Comparison of ENCODE assay signal across 8 mouse cellular contexts in genomic region chr8:79650158-79650814, GRCm38 (mm10). TPM values are rescaled to one million over a fixed set of nuclear protein-coding genes. Genes with fewer than 3 reads are reported as not detected.
DNase-seq lines count a peak whose midpoint lies in the region; ATAC-seq lines count a peak whose summit lies in the region.

No protein-coding gene starts in this region.

- no peaks in the 10 kb centered on the region for H3K36me3 ChIP-seq in hindbrain, embryonic 11.5 days (ENCODE audit: control insufficient read depth, insufficient read depth, low read length)
- H3K36me3 ChIP-seq in hindbrain, embryonic 16.5 days (ENCODE audit: control insufficient read depth, insufficient read depth, low read length): peaks cover 2% of the 10 kb centered on the region; the same call in 1 of the 2 replicates

- no peaks in the 10 kb centered on the region for H3K9me3 ChIP-seq in hindbrain, embryonic 11.5 days (ENCODE audit: control insufficient read depth, low read length)
- no peaks in the 10 kb centered on the region for H3K9me3 ChIP-seq in hindbrain, embryonic 16.5 days (ENCODE audit: control insufficient read depth, low read length)

- H3K27ac ChIP-seq in hindbrain, embryonic 11.5 days (ENCODE audit: low read depth, low read length): no peak overlapping the region
- no peak overlapping the region for H3K27ac ChIP-seq in hindbrain, embryonic 16.5 days (ENCODE audit: low read depth, low read length)

- intact Hi-C loops in left cerebral cortex, postnatal 10 days (cut with DNase I): no loop called here

- no peaks in the 10 kb centered on the region for H3K27me3 ChIP-seq in hindbrain, embryonic 11.5 days (ENCODE audit: control insufficient read depth, insufficient read depth, low read length)
- no peaks in the 10 kb centered on the region for H3K27me3 ChIP-seq in hindbrain, embryonic 16.5 days (replicated peaks; ENCODE audit: control insufficient read depth, insufficient read depth, low read length)

- no peak for ATAC-seq in hindbrain, embryonic 11.5 days (ENCODE audit: low FRiP score)
- no peak for ATAC-seq in hindbrain, embryonic 16.5 days
- no peak for ATAC-seq in cerebellum, adult (ENCODE audit: insufficient number of reproducible peaks, low FRiP score, low TSS enrichment)

- no peak overlapping the region for H3K4me2 ChIP-seq in hindbrain, embryonic 11.5 days (replicated peaks; ENCODE audit: low read depth, low read length)
- H3K4me2 ChIP-seq in hindbrain, embryonic 16.5 days (ENCODE audit: low read length): no peak overlapping the region

- no peak overlapping the region for H3K9ac ChIP-seq in hindbrain, embryonic 11.5 days (ENCODE audit: low read depth, low read length)
- no peak overlapping the region for H3K9ac ChIP-seq in hindbrain, embryonic 16.5 days (ENCODE audit: low read depth, low read length)

- peak; percentile 45 for DNase-seq in hindbrain, embryonic 11.5 days (ENCODE audit: low spot score)
- DNase-seq in A20 (ENCODE audit: low read depth, low spot score) (peak; percentile 68), ZHBTc4 (ENCODE audit: low read depth, low spot score) (peak; percentile 81)
- DNase-seq in lung, postnatal 14 days: peak; percentile 25
- DNase-seq in left cerebral cortex, postnatal 10 days (ENCODE audit: extremely low spot score in 1 of 2, low spot score in 2 of 2): no peak
- no peak for DNase-seq in layer of hippocampus, adult 11-12 months (ENCODE audit: low spot score)

- WGBS in hindbrain, embryonic 11.5 days: 82% methylated on average over 1 of the region's 1 CpGs
- 88% methylated on average over 1 of the region's 1 CpGs for WGBS in hindbrain, embryonic 16.5 days

- no peaks in the 10 kb centered on the region for H3K4me1 ChIP-seq in hindbrain, embryonic 11.5 days (replicated peaks; ENCODE audit: control insufficient read depth, insufficient read depth, low read length)
- H3K4me1 ChIP-seq in hindbrain, embryonic 16.5 days (ENCODE audit: control insufficient read depth, insufficient read depth, low read depth, low read length): no peaks in the 10 kb centered on the region

- no peak overlapping the region for H3K4me3 ChIP-seq in hindbrain, embryonic 11.5 days (ENCODE audit: low read depth, low read length)
- no peak overlapping the region for H3K4me3 ChIP-seq in hindbrain, embryonic 16.5 days (ENCODE audit: low read length)

RNA-seq across cellular contexts. Expression of gene Otud4, which starts 10.9 kb away (rescaled TPM):
- polyA plus RNA-seq in hindbrain, embryonic 11.5 days (2014; fragmentation: Nextera tagmentation; extraction: Ambion mirVana): 22.8 and 24.3 TPM in 2 replicates
- 7.7 and 9.5 TPM in 2 replicates for polyA plus RNA-seq in hindbrain, embryonic 16.5 days (2015; fragmentation: Nextera tagmentation; extraction: Ambion mirVana)
- total RNA-seq in left cerebral cortex, postnatal 10 days (2021): 10 to 100 TPM; 44.9 to 45.8 TPM

Comparison
In these comparisons a context has a peak if more than half of its experiments do, and no peak if none do; other contexts are left out.
1. DNase-seq: peak in hindbrain, embryonic 11.5 days (single experiment), A20 (single experiment), ZHBTc4 (single experiment) and lung, postnatal 14 days (single experiment); none in left cerebral cortex, postnatal 10 days (0 of 2) and layer of hippocampus, adult 11-12 months (single experiment).